ENCODE assay signal across 35 mouse cellular contexts in genomic region chr10:111702435-111702834, GRCm38 (mm10).
"Had no signal": no experiment of that assay in that cellular context is flagged by ENCODE, and none has a peak within 500 bp of the region (broad histone marks: within the 10 kb centered on the region; RNA-seq: fewer than 3 reads in every experiment).

No protein-coding gene starts in this region.

- DNase-seq: heart, postnatal 10 days; heart, postnatal 14 days; heart, postnatal 36 days; heart, postnatal 4 days; kidney, adult 11 months; kidney, adult 18-20 months; kidney, adult 2 months; kidney, adult 8-10 months; kidney, adult 9 months; kidney, postnatal 10 days; kidney, postnatal 14 days; kidney, postnatal 25 days; kidney, postnatal 36 days; kidney, postnatal 4 days; layer of hippocampus, adult 9-11 months; layer of hippocampus, postnatal 36 days had no signal

- H3K27me3 ChIP-seq: heart, embryonic 12.5 days; heart, embryonic 13.5 days; heart, embryonic 15.5 days; hindbrain, embryonic 12.5 days; hindbrain, embryonic 13.5 days; hindbrain, embryonic 15.5 days; intestine, embryonic 15.5 days; kidney, embryonic 15.5 days had no signal

- H3K4me3 ChIP-seq: heart, embryonic 10.5 days; heart, embryonic 12.5 days; heart, embryonic 13.5 days; heart, embryonic 15.5 days; hindbrain, embryonic 10.5 days; hindbrain, embryonic 12.5 days; hindbrain, embryonic 13.5 days; hindbrain, embryonic 15.5 days; intestine, embryonic 15.5 days; kidney, embryonic 15.5 days; layer of hippocampus, adult 2 months had no signal

- H3K9ac ChIP-seq: heart, embryonic 12.5 days; heart, embryonic 13.5 days; heart, embryonic 15.5 days; hindbrain, embryonic 12.5 days; hindbrain, embryonic 13.5 days; hindbrain, embryonic 14.5 days; hindbrain, embryonic 15.5 days; intestine, embryonic 15.5 days; kidney, embryonic 15.5 days had no signal

- H3K27ac ChIP-seq: heart, embryonic 10.5 days; heart, embryonic 13.5 days; heart, embryonic 15.5 days; hindbrain, embryonic 10.5 days; hindbrain, embryonic 12.5 days; hindbrain, embryonic 13.5 days; hindbrain, embryonic 14.5 days; hindbrain, embryonic 15.5 days; hindbrain, postnatal 0 days; intestine, embryonic 15.5 days; kidney, embryonic 15.5 days; kidney, postnatal 0 days; layer of hippocampus, adult 2 months had no signal

- H3K4me1 ChIP-seq: heart, embryonic 12.5 days; heart, embryonic 13.5 days; heart, embryonic 15.5 days; intestine, embryonic 15.5 days had no signal

- H3K36me3 ChIP-seq: heart, embryonic 12.5 days; heart, embryonic 13.5 days; heart, embryonic 15.5 days; hindbrain, embryonic 12.5 days; hindbrain, embryonic 13.5 days; hindbrain, embryonic 15.5 days; intestine, embryonic 15.5 days; kidney, embryonic 15.5 days had no signal

- H3K9me3 ChIP-seq: heart, embryonic 15.5 days; hindbrain, embryonic 15.5 days; intestine, embryonic 15.5 days had no signal

- ATAC-seq: hindbrain, embryonic 16.5 days; hindbrain, postnatal 0 days; inflammation-experienced regulatory T-cells, adult 6 months; intestine, embryonic 15.5 days; intestine, embryonic 16.5 days; intestine, postnatal 0 days had no signal

- H3K4me2 ChIP-seq: heart, embryonic 11.5 days; heart, embryonic 12.5 days; heart, embryonic 13.5 days; heart, embryonic 15.5 days; hindbrain, embryonic 12.5 days; hindbrain, embryonic 13.5 days; hindbrain, embryonic 14.5 days; hindbrain, embryonic 15.5 days; intestine, embryonic 15.5 days; kidney, embryonic 15.5 days had no signal
